Comparison of ENCODE assay signal across 27 mouse cellular contexts in the genomic region with DNA sequence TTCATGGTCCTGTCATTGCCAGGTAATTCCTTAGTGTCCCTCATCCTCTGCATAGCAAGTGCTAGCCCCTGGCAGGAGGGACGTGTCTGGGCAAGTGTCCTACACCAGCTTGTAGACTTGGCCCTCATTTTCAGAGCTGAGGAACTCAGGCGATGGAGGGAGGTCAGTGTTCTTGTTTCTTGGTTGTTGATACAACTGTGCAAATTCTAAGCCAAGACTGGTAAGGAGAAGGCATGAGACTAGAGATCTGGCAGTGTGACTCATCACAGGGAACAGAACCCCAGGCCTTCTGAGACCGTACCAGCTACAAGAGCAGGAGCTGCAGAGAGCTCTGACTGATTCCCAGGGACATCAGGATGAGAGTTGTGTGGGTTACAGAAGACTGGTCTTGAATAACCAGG. TPM values are rescaled to one million over a fixed set of nuclear protein-coding genes. Genes with fewer than 3 reads are reported as not detected.
DNase-seq lines count a peak whose midpoint lies in the region; ATAC-seq and TF ChIP-seq lines count a peak whose summit lies in the region.
"Had no signal": no experiment of that assay in that cellular context is flagged by ENCODE, and none has a peak within 500 bp of the region (broad histone marks: within the 10 kb centered on the region; RNA-seq: fewer than 3 reads in every experiment).

No protein-coding gene starts in this region.

- no peaks in the 10 kb centered on the region for H3K9me3 ChIP-seq in neural tube, embryonic 13.5 days
- H3K9me3 ChIP-seq: embryonic facial prominence, embryonic 12.5 days; forebrain, embryonic 13.5 days; heart, embryonic 13.5 days; hindbrain, embryonic 12.5 days; limb, embryonic 12.5 days; midbrain, embryonic 10.5 days had no signal

- 12% methylated on average over 3 of the region's 3 CpGs for WGBS in cerebellum, adult 2 months
- WGBS in neural tube, embryonic 13.5 days, result 76% methylated on average over 3 of the region's 3 CpGs

- H3K4me2 ChIP-seq in neural tube, embryonic 13.5 days, result no peak overlapping the region
- H3K4me2 ChIP-seq: embryonic facial prominence, embryonic 12.5 days; forebrain, embryonic 13.5 days; heart, embryonic 13.5 days; hindbrain, embryonic 12.5 days; limb, embryonic 12.5 days; liver, embryonic 11.5 days had no signal

- H3K27me3 ChIP-seq in cerebellum, adult 2 months (ENCODE audit: control insufficient read depth, insufficient read depth, low read length), result no peaks in the 10 kb centered on the region
- peaks cover 5% of the 10 kb centered on the region; the same call in 1 of the 2 replicates for H3K27me3 ChIP-seq in neural tube, embryonic 13.5 days
- H3K27me3 ChIP-seq: hindbrain, embryonic 12.5 days had no signal

- TF ChIP-seq POLR2A in cerebellum, adult 2 months (IDR thresholded peaks at IDR 0.05; ENCODE audit: borderline replicate concordance, insufficient read depth, low read length), result no peak

- H3K4me3 ChIP-seq in cerebellum, adult 2 months (replicated peaks; ENCODE audit: insufficient read depth, low read depth, low read length), result no peak overlapping the region
- H3K4me3 ChIP-seq in neural tube, embryonic 13.5 days, result no peak overlapping the region
- H3K4me3 ChIP-seq: embryonic facial prominence, embryonic 12.5 days; erythroblast, embryonic 14.5 days; forebrain, embryonic 13.5 days; heart, adult 2 months; heart, embryonic 13.5 days; hindbrain, embryonic 12.5 days; limb, embryonic 12.5 days; midbrain, embryonic 10.5 days had no signal

- no peak for ATAC-seq in neural tube, embryonic 13.5 days (ENCODE audit: low read depth)
- ATAC-seq: forebrain, embryonic 13.5 days; inflammation-experienced regulatory T-cells, adult 6 months; liver, postnatal 0 days; lung, postnatal 0 days had no signal

- H3K36me3 ChIP-seq in neural tube, embryonic 13.5 days, result no peaks in the 10 kb centered on the region
- H3K36me3 ChIP-seq: embryonic facial prominence, embryonic 12.5 days; heart, embryonic 13.5 days; hindbrain, embryonic 12.5 days; limb, embryonic 12.5 days; midbrain, embryonic 10.5 days had no signal

- 0 out of 2 replicates have a peak overlapping the region, but pooled peaks have one; percentile 12 for H3K9ac ChIP-seq in neural tube, embryonic 13.5 days
- H3K9ac ChIP-seq: embryonic facial prominence, embryonic 12.5 days; forebrain, embryonic 13.5 days; heart, embryonic 13.5 days; hindbrain, embryonic 12.5 days; limb, embryonic 12.5 days; liver, postnatal 0 days had no signal

- peaks cover 57% of the 10 kb centered on the region for H3K4me1 ChIP-seq in cerebellum, adult 2 months (ENCODE audit: control insufficient read depth, insufficient read depth, low read length)
- peaks cover 38% of the 10 kb centered on the region for H3K4me1 ChIP-seq in neural tube, embryonic 13.5 days (replicated peaks)

- H3K27ac ChIP-seq in cerebellum, adult 2 months (ENCODE audit: insufficient read depth, low read length), result peak overlapping the region; percentile 9; the same call in 1 of the 2 replicates
- no peak overlapping the region for H3K27ac ChIP-seq in neural tube, embryonic 13.5 days (replicated peaks)
- H3K27ac ChIP-seq: embryonic facial prominence, embryonic 12.5 days; forebrain, embryonic 13.5 days; heart, adult 2 months; heart, embryonic 13.5 days; hindbrain, embryonic 12.5 days; limb, embryonic 12.5 days; midbrain, embryonic 10.5 days; stomach, postnatal 0 days had no signal

- TF ChIP-seq CTCF in cerebellum, adult 2 months (IDR thresholded peaks at IDR 0.05; ENCODE audit: borderline replicate concordance, insufficient read depth, low read depth, low read length), result no peak

- peak; percentile 52 to 69 for DNase-seq in cerebellum, adult 2 months
- DNase-seq in cerebellum, adult 11 months, result no peak
- DNase-seq in neural tube, embryonic 10.5 days (ENCODE audit: extremely low spot score, low spot score), result no peak
- DNase-seq in cerebellum, adult 9-11 months, result peak; percentile 67
- DNase-seq in urinary bladder, postnatal 4 days (ENCODE audit: low spot score in 2 of 2), result no peak
- no peak for DNase-seq in lung, postnatal 10 days
- DNase-seq: adrenal gland, adult 8-10 months; gastrocnemius, postnatal 25 days; heart, adult 2 months; heart, postnatal 14 days; kidney, adult 8-10 months; kidney, postnatal 10 days; liver, postnatal 0 days; thymus, adult 2 months; thymus, postnatal 4 days had no signal

RNA-seq across cellular contexts. Expression of a gene that starts 8.6 kb away (rescaled TPM):
- polyA plus RNA-seq in cerebellum, adult 2 months (2012; rRNA removed), result 567 and 588 TPM in 2 replicates
- polyA plus RNA-seq in neural tube, embryonic 13.5 days (2015; fragmentation: Nextera tagmentation; extraction: Ambion mirVana), result 298 and 324 TPM in 2 replicates

Comparison
In these comparisons a context has a peak if more than half of its experiments do, and no peak if none do; other contexts are left out.
1. DNase-seq: peak in cerebellum, adult 2 months (2 of 2) and cerebellum, adult 9-11 months (single experiment); none in cerebellum, adult 11 months (single experiment), neural tube, embryonic 10.5 days (single experiment), urinary bladder, postnatal 4 days (0 of 2) and lung, postnatal 10 days (single experiment).